Mouse (Mus musculus) ES-Bruce4 (cell line): ENCODE data around the gene Arhgap11a.

Experiments
- CTCF ChIP-seq: IDR thresholded peaks from one replicate; pipeline ENCODE4 v1.8.1; 2011; ENCODE audit warnings: low read depth, low read length
- POLR2A ChIP-seq: IDR thresholded peaks from one replicate; pipeline ENCODE4 v1.8.1; 2011; ENCODE audit warnings: low read length; ENCODE audit not compliant: insufficient read depth

- TF ChIP-seq POLR2A (no peak), CTCF (no peak)
Measured at GRCm38 (mm10) chr2:113835219-113835618, 13.2 kb downstream of the Arhgap11a start.
